Mouse (Mus musculus) megakaryocyte, embryonic 14.5 days (primary cell): ENCODE data around the gene Nle1. TPM values are rescaled to one million over a fixed set of nuclear protein-coding genes. Genes with fewer than 3 reads are reported as not detected.

ENCODE experiments used
- H3K27me3 ChIP-seq: replicated peaks from 2 replicates; pipeline ENCODE3; 2012; ENCODE audit warnings: inconsistent platforms
- H3K36me3 ChIP-seq: replicated peaks from 2 replicates; pipeline ENCODE3; 2012; ENCODE audit warnings: low read length, inconsistent platforms, mixed read lengths
- H3K4me1 ChIP-seq: 2 replicates; pipeline ENCODE4 v1.6.1; 2012; ENCODE audit warnings: inconsistent platforms
- H3K4me3 ChIP-seq: replicated peaks from 2 replicates; pipeline ENCODE3; 2012; ENCODE audit warnings: moderate library complexity, mild to moderate bottlenecking, inconsistent platforms
- H3K9me3 ChIP-seq: 2 replicates; pipeline ENCODE4 v1.6.1; 2012; ENCODE audit warnings: inconsistent platforms
- FLI1 ChIP-seq: IDR thresholded peaks from 2 replicates; pipeline ENCODE4 v1.6.1; 2012; ENCODE audit warnings: low read length, inconsistent platforms, mixed read lengths
- GATA1 ChIP-seq: IDR thresholded peaks from 3 replicates; pipeline ENCODE4 v1.6.1; 2012; ENCODE audit warnings: mixed read lengths, low read length, inconsistent platforms, borderline replicate concordance
- polyA plus RNA-seq: library from polyadenylated mRNA; stranded (reverse); fragments of >175 nt; gene quantifications from 2 replicates; pipeline ENCODE4 v1.2.3, GENCODE M21; 2012; ENCODE audit warnings: low replicate concordance; ENCODE audit not compliant: insufficient read depth

Nle1 gene
- polyA plus RNA-seq, 1 experiment = 24.4 TPM

- Histone ChIP-seq H3K9me3 (no peaks in the 10 kb centered on the region), H3K36me3 (no peaks in the 10 kb centered on the region), H3K27me3 (peaks cover 65% of the 10 kb centered on the region), H3K4me3 (peak overlapping the region; percentile 81), H3K4me1 (peaks cover 8% of the 10 kb centered on the region)
- TF ChIP-seq GATA1 (no peak), FLI1 (no peak)
These were observed 6.6 kb upstream of the Nle1 start for GRCm38 (mm10) chr11:82914711-82915352.

GRCm38 (mm10) chr11:82910679-82911389 lies 2.6 kb upstream of the Nle1 start:
- TF ChIP-seq FLI1 (no peak), GATA1 (no peak)
- Histone ChIP-seq H3K36me3 (peaks cover 7% of the 10 kb centered on the region), H3K9me3 (no peaks in the 10 kb centered on the region), H3K27me3 (peaks cover 45% of the 10 kb centered on the region), H3K4me3 (no peak overlapping the region), H3K4me1 (peaks cover 28% of the 10 kb centered on the region)

DNA sequence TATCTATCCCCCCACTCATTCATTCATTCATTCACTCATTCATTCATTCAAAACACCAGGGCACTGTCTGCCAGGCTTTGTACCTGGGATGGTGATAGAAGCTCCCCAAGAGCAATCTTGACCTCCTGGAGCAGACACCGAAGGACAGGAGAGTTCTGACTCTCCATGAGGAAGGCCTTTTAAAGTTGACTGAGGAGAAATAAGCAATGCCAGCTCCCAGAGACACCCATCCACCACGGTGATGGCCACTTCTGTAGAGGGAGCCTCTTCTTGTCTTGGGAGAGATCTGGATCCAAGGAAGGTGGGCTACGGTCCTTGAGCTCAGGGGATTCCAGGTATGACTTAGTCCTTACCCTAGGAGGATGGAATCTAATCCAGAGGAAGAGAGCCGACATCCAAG lies 2.0 kb upstream of the Nle1 start, which contains the start of gene Unc45b:
Gene Unc45b (plus strand): TSS at position 301 of the 400 bp plus-strand sequence.
- TF ChIP-seq FLI1 = no peak
- no peak for TF ChIP-seq GATA1
- peaks cover 13% of the 10 kb centered on the region for H3K36me3 ChIP-seq
- peaks cover 45% of the 10 kb centered on the region for H3K27me3 ChIP-seq
- H3K4me1 ChIP-seq = peaks cover 31% of the 10 kb centered on the region
- H3K9me3 ChIP-seq = no peaks in the 10 kb centered on the region
- no peak within 1 kb of the TSS for H3K4me3 ChIP-seq

DNA sequence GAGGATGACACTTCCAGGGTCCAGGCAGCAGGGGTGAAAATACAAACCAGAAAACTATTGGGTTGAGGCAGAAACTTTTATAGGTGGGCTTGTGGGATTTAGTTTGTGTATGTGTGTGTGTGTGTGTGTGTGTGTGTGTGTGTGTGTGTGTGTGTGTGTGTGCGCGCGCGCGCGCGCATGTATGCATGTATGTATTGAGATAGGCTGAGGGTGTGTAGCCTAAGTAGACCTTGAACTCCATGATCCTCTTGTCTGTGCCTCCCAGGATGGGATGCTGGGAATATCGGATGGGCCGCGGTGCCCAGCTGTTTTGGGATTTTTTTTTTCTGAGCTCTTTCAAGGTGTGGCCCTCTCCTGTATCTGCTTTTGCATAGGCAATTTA lies 388 bp upstream of the Nle1 start:
- Histone ChIP-seq H3K9me3 (no peaks in the 10 kb centered on the region), H3K36me3 (peaks cover 30% of the 10 kb centered on the region), H3K4me1 (peaks cover 26% of the 10 kb centered on the region), H3K4me3 (peak overlapping the region; percentile 99), H3K27me3 (peaks cover 34% of the 10 kb centered on the region)
- no peak for TF ChIP-seq FLI1

DNA sequence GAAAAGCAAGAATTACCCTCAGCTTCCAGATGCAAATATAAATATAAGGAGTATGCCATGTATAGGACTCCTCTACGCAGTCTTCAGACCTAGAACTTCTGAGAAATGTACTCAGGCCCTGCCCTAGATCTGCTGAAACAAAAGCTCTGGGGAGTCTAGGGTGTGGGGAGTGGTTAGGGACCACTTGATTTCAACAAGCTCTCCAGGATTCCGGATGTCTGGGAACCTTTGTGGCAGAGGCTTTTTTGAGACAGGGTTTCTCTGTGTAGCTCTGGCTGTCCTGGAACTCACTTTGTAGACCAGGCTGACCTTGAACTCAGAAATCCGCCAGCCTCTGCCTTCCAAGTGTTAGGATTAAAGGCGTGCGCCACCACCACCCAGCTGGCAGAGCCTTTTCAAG lies 2.4 kb downstream of the Nle1 start:
- Histone ChIP-seq H3K27me3 (peaks cover 12% of the 10 kb centered on the region), H3K36me3 (peaks cover 57% of the 10 kb centered on the region), H3K4me1 (peaks cover 26% of the 10 kb centered on the region), H3K9me3 (no peaks in the 10 kb centered on the region), H3K4me3 (no peak overlapping the region)
- no peak for TF ChIP-seq GATA1
- TF ChIP-seq FLI1 = no peak

DNA sequence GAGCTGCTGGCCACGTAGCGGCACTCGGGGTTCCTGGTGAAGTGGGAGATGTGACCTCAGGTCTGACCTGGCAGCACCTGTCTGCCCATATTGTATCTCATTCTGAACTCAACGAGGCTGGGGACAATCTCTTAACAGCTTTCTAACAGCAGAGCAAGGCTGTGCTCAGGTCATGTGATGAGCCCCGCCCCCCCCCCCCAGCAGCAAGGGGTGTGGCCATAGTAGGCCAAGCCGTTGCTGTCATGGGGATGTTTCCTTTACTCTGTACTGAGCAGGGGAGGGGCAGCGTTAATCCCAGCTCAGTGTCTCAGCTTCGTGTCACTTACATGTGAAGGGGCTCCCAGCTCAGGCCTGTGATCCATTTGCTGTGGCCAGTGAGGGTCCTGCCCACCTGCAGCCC lies 3.3 kb downstream of the Nle1 start:
- no peak overlapping the region for H3K4me3 ChIP-seq
- peaks cover 66% of the 10 kb centered on the region for H3K36me3 ChIP-seq
- peaks cover 3% of the 10 kb centered on the region for H3K27me3 ChIP-seq
- TF ChIP-seq GATA1 (no peak), FLI1 (no peak)
- H3K4me1 ChIP-seq = peaks cover 26% of the 10 kb centered on the region
- no peaks in the 10 kb centered on the region for H3K9me3 ChIP-seq

DNA sequence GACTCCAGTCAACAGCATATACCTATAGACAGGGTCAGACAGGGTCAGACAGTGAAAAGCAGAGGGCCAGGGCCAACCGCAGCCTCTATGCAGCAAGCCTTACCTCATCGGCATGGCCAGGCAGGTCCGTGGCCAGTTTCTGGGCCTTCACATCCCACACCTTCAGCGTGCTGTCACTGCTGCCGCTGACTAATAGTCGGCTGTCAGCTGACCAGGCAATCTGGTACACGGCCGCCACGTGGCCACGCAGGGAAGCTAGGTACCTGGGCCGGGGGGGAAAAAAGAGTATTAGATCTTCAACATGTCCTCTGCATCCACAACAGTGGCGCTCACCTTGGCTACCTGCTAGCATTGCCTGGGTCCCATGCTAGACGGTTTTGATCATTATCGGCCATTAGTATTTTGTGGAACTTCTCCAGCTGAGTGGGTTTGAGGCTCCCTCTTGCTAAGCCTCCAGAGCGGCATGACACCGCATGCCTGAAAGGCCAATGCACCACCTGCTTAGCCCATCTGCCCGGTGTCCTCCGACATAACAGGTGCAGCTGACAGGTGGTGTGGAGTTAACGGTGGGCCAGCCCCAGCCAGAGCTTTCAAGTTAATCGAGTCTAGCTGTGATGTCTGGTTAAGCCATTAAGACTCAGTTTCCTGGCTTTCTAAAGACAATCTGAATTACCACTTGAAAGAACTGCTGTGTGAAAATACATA lies 6.5 kb downstream of the Nle1 start:
- no peak for TF ChIP-seq FLI1
- no peak for TF ChIP-seq GATA1
- no peaks in the 10 kb centered on the region for H3K9me3 ChIP-seq
- H3K4me3 ChIP-seq = no peak overlapping the region
- H3K36me3 ChIP-seq = peaks cover 92% of the 10 kb centered on the region
- H3K27me3 ChIP-seq = no peaks in the 10 kb centered on the region
- peaks cover 22% of the 10 kb centered on the region for H3K4me1 ChIP-seq

- Histone ChIP-seq H3K4me3 (no peak overlapping the region), H3K4me1 (peaks cover 10% of the 10 kb centered on the region), H3K36me3 (peaks cover 74% of the 10 kb centered on the region), H3K9me3 (peaks cover 4% of the 10 kb centered on the region), H3K27me3 (no peaks in the 10 kb centered on the region)
- no peak for TF ChIP-seq FLI1
- TF ChIP-seq GATA1 = no peak
These were observed 8.5 kb downstream of the Nle1 start for GRCm38 (mm10) chr11:82899720-82900119.

- H3K4me1 ChIP-seq = peaks cover 14% of the 10 kb centered on the region
- peaks cover 4% of the 10 kb centered on the region for H3K9me3 ChIP-seq
- peak overlapping the region; percentile 23 for H3K4me3 ChIP-seq
- H3K27me3 ChIP-seq = peaks cover 3% of the 10 kb centered on the region
- H3K36me3 ChIP-seq = peaks cover 51% of the 10 kb centered on the region
- TF ChIP-seq FLI1 = no peak
- no peak for TF ChIP-seq GATA1
These were observed 10.7 kb downstream of the Nle1 start for GRCm38 (mm10) chr11:82897478-82897877.

DNA sequence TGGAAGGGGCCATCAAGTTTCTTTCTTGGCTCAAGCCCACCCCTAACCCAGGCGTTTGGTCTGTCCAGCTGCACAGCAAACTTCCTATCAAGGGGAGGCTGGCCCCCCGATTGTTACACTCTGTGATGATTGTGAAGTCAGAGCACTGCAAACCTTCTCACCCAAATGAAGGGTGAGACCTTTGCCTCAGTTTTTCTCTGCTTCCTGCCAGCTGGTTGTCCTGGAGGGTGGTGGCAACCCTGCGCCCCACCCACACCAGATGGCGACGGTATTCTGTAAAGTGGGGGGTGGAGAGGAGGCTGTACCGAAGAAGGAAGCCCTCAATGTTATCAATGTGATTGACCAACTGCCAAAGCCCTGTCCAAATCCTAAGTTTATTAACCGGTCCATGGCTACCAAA lies 16.3 kb downstream of the Nle1 start, which contains the start of gene Fndc8:
Gene Fndc8 (plus strand): TSS at position 189 of the 400 bp plus-strand sequence.
- TF ChIP-seq FLI1 = no peak
- TF ChIP-seq GATA1 = no peak
- Histone ChIP-seq H3K9me3 (peaks cover 4% of the 10 kb centered on the region), H3K36me3 (peaks cover 4% of the 10 kb centered on the region)

More for the DNA sequence above, 16.3 kb downstream of the Nle1 start, which contains the start of gene Fndc8:
- Histone ChIP-seq H3K4me3 (no peak within 1 kb of the TSS), H3K27me3 (peaks cover 11% of the 10 kb centered on the region), H3K4me1 (peaks cover 46% of the 10 kb centered on the region)
